10 mouse cellular contexts compared by ENCODE assay signal in the genomic region with DNA sequence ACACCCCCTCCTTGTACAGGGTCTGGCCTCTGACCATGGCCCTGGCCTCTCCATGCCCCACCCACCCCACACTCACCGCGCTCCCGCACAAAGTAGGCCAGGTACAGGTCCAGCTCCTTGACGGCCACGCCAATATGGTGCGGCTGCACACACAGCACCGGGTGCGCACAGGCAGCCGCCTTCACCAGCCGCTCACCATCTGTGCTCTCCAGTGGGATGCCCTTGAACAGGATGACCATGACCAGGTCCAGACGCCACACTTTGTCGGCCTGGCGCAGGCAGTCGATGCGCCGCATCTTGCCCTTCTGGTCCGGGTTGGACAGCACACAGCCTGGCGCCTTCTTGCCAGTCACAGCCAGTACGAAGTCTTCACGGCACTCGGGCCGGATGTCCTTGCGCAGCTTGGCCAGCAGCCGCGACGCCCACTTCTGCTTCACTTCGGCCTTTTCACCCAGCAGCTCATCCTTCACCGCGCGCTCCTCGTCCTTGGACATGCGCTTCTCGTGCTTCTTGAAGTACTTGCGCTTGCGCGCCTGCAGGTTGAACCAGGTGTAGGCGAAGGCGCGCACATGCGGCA. TPM values are rescaled to one million over a fixed set of nuclear protein-coding genes. Genes with fewer than 3 reads are reported as not detected.
DNase-seq lines count a peak whose midpoint lies in the region; ATAC-seq and TF ChIP-seq lines count a peak whose summit lies in the region.
"Had no signal": no experiment of that assay in that cellular context is flagged by ENCODE, and none has a peak within 500 bp of the region (broad histone marks: within the 10 kb centered on the region; RNA-seq: fewer than 3 reads in every experiment).

No protein-coding gene starts in this region.

- H3K9me3 ChIP-seq in kidney, embryonic 15.5 days (replicated peaks), result no peaks in the 10 kb centered on the region
- H3K9me3 ChIP-seq in midbrain, postnatal 0 days (ENCODE audit: low read length), result no peaks in the 10 kb centered on the region
- H3K9me3 ChIP-seq: embryonic facial prominence, embryonic 15.5 days; lung, embryonic 15.5 days had no signal

- DNase-seq in kidney, postnatal 14 days, result peak; percentile 15
- DNase-seq in ES-CJ7 (ENCODE audit: low read depth, low spot score), result peak; percentile 57
- peak; percentile 80 for DNase-seq in cerebellum, adult 11-12 months
- peak; percentile 9 for DNase-seq in heart, postnatal 4 days
- DNase-seq in spleen, postnatal 36 days (ENCODE audit: low spot score in 2 of 2), result no peak
- DNase-seq in layer of hippocampus, adult 11-12 months (ENCODE audit: low spot score), result no peak
- no peak for DNase-seq in midbrain, postnatal 0 days (ENCODE audit: low spot score)

- no peaks in the 10 kb centered on the region for H3K27me3 ChIP-seq in kidney, embryonic 15.5 days
- no peaks in the 10 kb centered on the region for H3K27me3 ChIP-seq in midbrain, postnatal 0 days (ENCODE audit: insufficient read depth, low read length)
- H3K27me3 ChIP-seq: embryonic facial prominence, embryonic 15.5 days; lung, embryonic 15.5 days had no signal

- TF ChIP-seq CTCF in midbrain, postnatal 0 days (IDR thresholded peaks at IDR 0.05), result no peak

- H3K36me3 ChIP-seq in kidney, embryonic 15.5 days, result peaks cover 19% of the 10 kb centered on the region; the same call in 1 of the 2 replicates
- 0 out of 2 replicates have a peak, but pooled peaks cover 12% of the 10 kb centered on the region for H3K36me3 ChIP-seq in midbrain, postnatal 0 days (ENCODE audit: insufficient read depth, low read length)

- peaks cover 77% of the 10 kb centered on the region for H3K4me1 ChIP-seq in kidney, embryonic 15.5 days
- peaks cover 1% of the 10 kb centered on the region; the same call in 1 of the 2 replicates for H3K4me1 ChIP-seq in midbrain, postnatal 0 days (ENCODE audit: insufficient read depth, low read length)

- no peak overlapping the region for H3K4me2 ChIP-seq in kidney, embryonic 15.5 days
- no peak overlapping the region for H3K4me2 ChIP-seq in midbrain, postnatal 0 days (ENCODE audit: low read depth, low read length, poor library complexity, severe bottlenecking)
- H3K4me2 ChIP-seq: embryonic facial prominence, embryonic 15.5 days; lung, embryonic 15.5 days had no signal

- H3K4me3 ChIP-seq in kidney, embryonic 15.5 days (replicated peaks), result no peak overlapping the region
- no peak overlapping the region for H3K4me3 ChIP-seq in midbrain, postnatal 0 days (ENCODE audit: low read depth, low read length)
- H3K4me3 ChIP-seq: embryonic facial prominence, embryonic 15.5 days; lung, embryonic 15.5 days had no signal

- no peak overlapping the region for H3K9ac ChIP-seq in kidney, embryonic 15.5 days
- no peak overlapping the region for H3K9ac ChIP-seq in midbrain, postnatal 0 days (replicated peaks; ENCODE audit: low read length, poor library complexity, severe bottlenecking)
- H3K9ac ChIP-seq: embryonic facial prominence, embryonic 15.5 days; lung, embryonic 15.5 days had no signal

- WGBS in kidney, embryonic 15.5 days, result 90% methylated on average over 40 of the region's 40 CpGs
- 86% methylated on average over 39 of the region's 40 CpGs for WGBS in midbrain, postnatal 0 days

- H3K27ac ChIP-seq in kidney, embryonic 15.5 days, result no peak overlapping the region
- no peak overlapping the region for H3K27ac ChIP-seq in midbrain, postnatal 0 days (ENCODE audit: low read depth, low read length)
- H3K27ac ChIP-seq: embryonic facial prominence, embryonic 15.5 days; lung, embryonic 15.5 days had no signal

- no peak for ATAC-seq in kidney, embryonic 15.5 days (replicated peaks; ENCODE audit: low FRiP score)
- no peak for ATAC-seq in midbrain, postnatal 0 days (ENCODE audit: low FRiP score)

RNA-seq across cellular contexts. Expression of gene Smim24, which starts 27.4 kb away (rescaled TPM):
- 26.0 and 29.4 TPM in 2 replicates for polyA plus RNA-seq in kidney, embryonic 15.5 days (2015; fragmentation: Nextera tagmentation; extraction: Ambion mirVana)
- total RNA-seq in heart, postnatal 4 days (2021), result 1 to 10 TPM; 1.9 to 2.4 TPM
- 1.5 and 1.7 TPM in 2 replicates for total RNA-seq in midbrain, postnatal 0 days (2014; rRNA removed)
- polyA plus RNA-seq in midbrain, postnatal 0 days (2015; fragmentation: Nextera tagmentation; extraction: Ambion mirVana), result 1.1 and 2.0 TPM in 2 replicates

RNA-seq across cellular contexts. Expression of gene Gm48552, which starts 31.5 kb away (rescaled TPM):
- 1.6 and 2.1 TPM in 2 replicates for polyA plus RNA-seq in kidney, embryonic 15.5 days (2015; fragmentation: Nextera tagmentation; extraction: Ambion mirVana)
- under 1 TPM; 0.72 to 0.98 TPM for total RNA-seq in heart, postnatal 4 days (2021)
- total RNA-seq in midbrain, postnatal 0 days (2014; rRNA removed), result 6.6 TPM in 1 of 2 replicates, not detected in the other
- 1.6 and 3.9 TPM in 2 replicates for polyA plus RNA-seq in midbrain, postnatal 0 days (2015; fragmentation: Nextera tagmentation; extraction: Ambion mirVana)

RNA-seq across cellular contexts. Expression of gene Nfic, which starts 35.2 kb away (rescaled TPM):
- 67.9 and 84.5 TPM in 2 replicates for polyA plus RNA-seq in kidney, embryonic 15.5 days (2015; fragmentation: Nextera tagmentation; extraction: Ambion mirVana)
- total RNA-seq in heart, postnatal 4 days (2021), result 100 to 1,000 TPM; 125 to 130 TPM
- 16.2 and 17.4 TPM in 2 replicates for total RNA-seq in midbrain, postnatal 0 days (2014; rRNA removed)
- polyA plus RNA-seq in midbrain, postnatal 0 days (2015; fragmentation: Nextera tagmentation; extraction: Ambion mirVana), result 19.1 and 21.3 TPM in 2 replicates

RNA-seq across cellular contexts. Expression of gene Gm48551, which starts 36.0 kb away (rescaled TPM):
- 2.5 and 4.1 TPM in 2 replicates for polyA plus RNA-seq in kidney, embryonic 15.5 days (2015; fragmentation: Nextera tagmentation; extraction: Ambion mirVana)
- under 1 TPM; 0.55 to 0.70 TPM for total RNA-seq in heart, postnatal 4 days (2021)
- 0.88 and 2.7 TPM in 2 replicates for total RNA-seq in midbrain, postnatal 0 days (2014; rRNA removed)
- polyA plus RNA-seq in midbrain, postnatal 0 days (2015; fragmentation: Nextera tagmentation; extraction: Ambion mirVana), result 5.8 and 10.2 TPM in 2 replicates

RNA-seq across cellular contexts. Expression of gene Dohh, which starts 36.1 kb away (rescaled TPM):
- 79.7 and 82.2 TPM in 2 replicates for polyA plus RNA-seq in kidney, embryonic 15.5 days (2015; fragmentation: Nextera tagmentation; extraction: Ambion mirVana)
- total RNA-seq in heart, postnatal 4 days (2021), result 10 to 100 TPM; 52.9 to 55.9 TPM
- total RNA-seq in midbrain, postnatal 0 days (2014; rRNA removed), result 120 and 132 TPM in 2 replicates
- 95.8 and 115 TPM in 2 replicates for polyA plus RNA-seq in midbrain, postnatal 0 days (2015; fragmentation: Nextera tagmentation; extraction: Ambion mirVana)

Comparison
In these comparisons a context has a peak if more than half of its experiments do, and no peak if none do; other contexts are left out.
1. DNase-seq: peak in kidney, postnatal 14 days (single experiment), ES-CJ7 (single experiment), cerebellum, adult 11-12 months (single experiment) and heart, postnatal 4 days (single experiment); none in spleen, postnatal 36 days (0 of 2), layer of hippocampus, adult 11-12 months (single experiment) and midbrain, postnatal 0 days (single experiment).